Mouse (Mus musculus): ENCODE results near the gene Ugt8a.

DNA sequence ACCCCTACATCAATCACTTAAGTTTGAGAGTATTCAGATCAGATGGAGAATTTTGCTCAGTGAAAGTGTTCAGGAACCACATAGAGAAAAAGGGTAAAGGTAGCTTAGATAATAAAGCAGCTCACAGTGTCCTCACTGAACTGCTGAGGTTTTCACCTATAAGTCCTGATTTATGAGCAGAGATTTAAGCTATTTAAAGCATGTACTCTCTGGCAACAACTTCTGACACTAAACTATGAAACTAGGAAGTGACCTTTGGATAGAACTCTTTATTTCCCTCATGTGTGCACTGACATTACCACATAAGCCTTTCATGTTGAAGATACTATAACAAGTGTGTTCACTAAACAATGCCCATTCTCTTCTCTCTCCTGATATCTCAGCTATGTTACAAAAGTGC lies 48.2 kb upstream of the Ugt8a start:
- TF ChIP-seq CTCF (IDR thresholded peaks at IDR 0.05; ENCODE audit: low read depth), result no peak
- no peak for TF ChIP-seq EP300 (optimal IDR thresholded peaks at IDR 0.05)
